Mouse (Mus musculus) right cerebral cortex, postnatal 4 days (tissue): ENCODE measurements around the gene Pkdcc.
A peak's percentile ranks its signal among the peaks of the same experiment; 100 is the strongest.

ENCODE experiments used
- DNase-seq: peaks from one replicate; pipeline ENCODE4 v3.0.0-alpha.2; 2022

Gene Pkdcc

DNA sequence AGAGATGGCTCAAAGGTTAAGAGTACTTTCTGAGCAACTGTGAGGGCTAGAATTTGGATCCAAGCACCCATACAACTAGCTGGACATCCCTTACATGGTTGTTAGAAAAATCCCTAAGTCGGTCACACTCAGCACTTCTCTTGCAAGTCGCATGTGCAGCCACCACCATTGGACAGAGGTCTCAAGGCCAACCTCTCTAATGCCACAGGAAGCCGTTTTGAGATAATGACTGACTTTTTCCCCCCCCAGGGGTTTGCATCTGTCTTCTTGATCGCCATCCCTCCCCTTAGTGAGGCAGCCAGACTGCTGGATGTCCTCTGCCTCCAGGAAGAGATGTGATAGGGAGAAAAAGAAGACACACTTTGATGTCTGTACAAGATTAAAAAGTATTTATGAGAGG, 32.1 kb downstream of the Pkdcc start:
- no peak for DNase-seq

DNA sequence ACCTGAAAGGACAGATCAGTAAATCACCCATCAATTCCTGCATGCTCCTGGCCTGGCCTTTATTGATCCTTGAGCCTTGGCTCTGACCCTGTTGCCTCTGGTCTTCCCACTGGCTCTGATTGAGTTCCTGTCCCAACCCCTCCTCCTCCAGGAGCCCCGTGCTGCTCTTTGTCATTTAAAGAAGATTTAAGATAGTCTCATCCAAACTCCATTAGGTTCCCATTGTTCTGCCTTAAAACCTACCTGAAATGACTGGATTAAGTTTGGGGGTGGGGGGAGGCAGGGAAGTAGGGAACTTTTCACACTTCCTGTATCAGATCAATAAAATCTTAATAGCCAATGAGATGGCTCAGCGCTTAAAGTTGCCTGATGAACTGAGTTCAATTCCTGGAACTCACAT, 33.4 kb downstream of the Pkdcc start:
- no peak for DNase-seq

- DNase-seq = no peak
Observed at GRCm38 (mm10) chr17:83250903-83251526, 35.9 kb downstream of the Pkdcc start.

- DNase-seq = peak; percentile 27
Observed at GRCm38 (mm10) chr17:83253051-83253649, 38.1 kb downstream of the Pkdcc start.

- DNase-seq = peak; percentile 46
Observed at GRCm38 (mm10) chr17:83267202-83268128, 52.4 kb downstream of the Pkdcc start.

DNA sequence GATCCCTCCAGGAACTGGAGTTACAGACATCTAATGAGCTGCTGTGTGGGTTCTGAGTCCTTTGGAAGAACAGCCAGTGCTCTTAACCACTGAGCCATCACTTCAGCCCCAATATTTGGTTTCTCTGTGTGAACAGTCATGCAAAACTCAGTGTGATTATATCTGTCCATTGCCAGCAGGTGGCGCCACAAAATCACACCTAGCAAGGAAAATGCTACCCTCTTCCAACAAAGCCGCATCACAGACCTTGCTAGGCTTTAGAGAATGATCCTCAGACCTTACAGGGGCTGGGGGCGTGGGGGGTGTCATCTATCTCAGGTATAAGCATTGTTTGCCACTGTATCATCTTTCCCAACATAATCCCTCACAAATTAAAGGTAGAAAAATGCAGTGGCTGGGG, 56.4 kb downstream of the Pkdcc start:
- DNase-seq = peak; percentile 94

DNA sequence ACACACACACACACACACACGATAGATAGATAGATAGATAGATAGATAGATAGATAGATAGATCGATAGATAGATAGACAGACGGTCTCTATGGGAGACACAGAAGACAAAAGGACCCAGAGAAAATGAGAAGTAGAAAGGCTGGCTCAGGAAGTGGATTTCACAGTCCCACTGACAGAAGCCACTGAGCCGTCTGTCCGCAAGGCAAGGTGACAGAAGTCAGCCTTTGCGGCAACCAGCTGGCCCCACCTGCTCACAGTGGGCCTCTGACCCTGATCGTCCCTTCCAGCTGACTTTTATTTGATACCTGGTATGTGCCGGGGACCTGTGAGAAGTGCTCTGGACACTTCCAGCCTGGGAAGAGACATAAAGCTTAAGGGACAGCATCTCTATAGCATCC, 57.5 kb downstream of the Pkdcc start:
- no peak for DNase-seq

GRCm38 (mm10) chr17:83273636-83274035, 58.5 kb downstream of the Pkdcc start:
- no peak for DNase-seq

- no peak for DNase-seq
Observed at GRCm38 (mm10) chr17:83274101-83274500, 59.0 kb downstream of the Pkdcc start.
